Mouse (Mus musculus): ENCODE data around the gene Rtp1.

- TF ChIP-seq CTCF (IDR thresholded peaks at IDR 0.05; ENCODE audit: control insufficient read depth, insufficient read depth, insufficient read length) = peak; percentile 42
- no peak for TF ChIP-seq MAX (IDR thresholded peaks at IDR 0.05)
Measured at GRCm38 (mm10) chr16:23452476-23452875, 23.5 kb downstream of the Rtp1 start.
